Mouse (Mus musculus) megakaryocyte, embryonic 14.5 days (primary cell): ENCODE measurements around the gene Sox5.

Source experiments
- FLI1 ChIP-seq: IDR thresholded peaks from 2 replicates; pipeline ENCODE4 v1.6.1; 2012; ENCODE audit warnings: low read length, inconsistent platforms, mixed read lengths
- GATA1 ChIP-seq: IDR thresholded peaks from 3 replicates; pipeline ENCODE4 v1.6.1; 2012; ENCODE audit warnings: mixed read lengths, low read length, inconsistent platforms, borderline replicate concordance

- TF ChIP-seq GATA1 (no peak), FLI1 (no peak)
Measured at GRCm38 (mm10) chr6:144016929-144017328, 764.8 kb downstream of the Sox5 start.
